Mouse (Mus musculus): ENCODE data around the gene Cd300ld2.

GRCm38 (mm10) chr11:115004070-115004469, 11.9 kb downstream of the Cd300ld2 start:
- TF ChIP-seq MAX (IDR thresholded peaks at IDR 0.05; ENCODE audit: low read depth) (no peak), E2F4 (IDR thresholded peaks at IDR 0.05; ENCODE audit: insufficient read depth) (no peak), TCF12 (IDR thresholded peaks at IDR 0.05; ENCODE audit: insufficient read depth, poor library complexity, severe bottlenecking) (no peak), POLR2A (IDR thresholded peaks at IDR 0.05; ENCODE audit: insufficient read length, low read depth) (no peak), POLR2AphosphoS2 (IDR thresholded peaks at IDR 0.05; ENCODE audit: insufficient read length, low read depth) (no peak), USF1 (IDR thresholded peaks at IDR 0.05; ENCODE audit: low read depth) (no peak), MYOD1 (IDR thresholded peaks at IDR 0.05; ENCODE audit: control insufficient read depth in 1 of 3, insufficient read length in 2 of 3, low read depth in 2 of 3) (no peak)

Data from myocyte (in vitro differentiated cells).